Mouse (Mus musculus) hindbrain, postnatal 0 days (tissue): Measurements from ENCODE around the gene Tmem52b. TPM values are rescaled to one million over a fixed set of nuclear protein-coding genes. Genes with fewer than 3 reads are reported as not detected.

Experiments used
- ATAC-seq: fragments of 200-750 bp; cut with Nextera tagmentation; 2 replicates; pipeline ENCODE4 v1.8.0; 2017; ENCODE audit warnings: mild to moderate bottlenecking, moderate TSS enrichment, moderate library complexity
- DNase-seq: peaks from one replicate; pipeline ENCODE4 v3.0.0-alpha.2; 2015; ENCODE audit warnings: low spot score
- H3K27ac ChIP-seq: fragments of 300-500 bp; sonication (generic); 2 replicates; pipeline ENCODE4 v1.5.1; 2014; ENCODE audit warnings: mild to moderate bottlenecking
- H3K27me3 ChIP-seq: fragments of 300-500 bp; sonication (generic); 2 replicates; pipeline ENCODE4 v1.6.1; 2014; ENCODE audit warnings: low read length, mixed read lengths; ENCODE audit not compliant: insufficient read depth
- H3K36me3 ChIP-seq: fragments of 300-500 bp; sonication (generic); 2 replicates; pipeline ENCODE4 v1.6.1; 2014; ENCODE audit warnings: low read length, mixed read lengths; ENCODE audit not compliant: insufficient read depth
- H3K4me1 ChIP-seq: fragments of 300-500 bp; sonication (generic); 2 replicates; pipeline ENCODE4 v1.6.1; 2014; ENCODE audit warnings: antibody characterized with exemption, low read length, mixed read lengths; ENCODE audit not compliant: insufficient read depth
- H3K4me2 ChIP-seq: fragments of 300-500 bp; sonication (generic); 2 replicates; pipeline ENCODE4 v1.6.1; 2014; ENCODE audit warnings: low read depth, mild to moderate bottlenecking, low read length, moderate library complexity, mixed read lengths
- H3K4me3 ChIP-seq: fragments of 300-500 bp; sonication (generic); 2 replicates; pipeline ENCODE4 v1.5.1; 2014; ENCODE audit warnings: low read length
- H3K9ac ChIP-seq: fragments of 300-500 bp; sonication (generic); replicated peaks from 2 replicates; pipeline ENCODE4 v1.6.1; 2014; ENCODE audit warnings: mild to moderate bottlenecking, low read length, moderate library complexity, mixed read lengths
- H3K9me3 ChIP-seq: fragments of 300-500 bp; sonication (generic); 2 replicates; pipeline ENCODE4 v1.6.1; 2016; ENCODE audit warnings: low read length, mixed read lengths
- CTCF ChIP-seq: IDR thresholded peaks from 2 replicates; pipeline ENCODE4 v1.5.1; 2016; ENCODE audit warnings: antibody characterized with exemption, control low read depth, low read depth
- WGBS: fragments of 180-500 bp; shearing (Covaris S2); extraction: QIAGEN DNeasy Blood & Tissue Kit; methylation state at CpG from one replicate; pipeline ENCODE4 v1.1.7; 2014; 5-methylcytosine and 5-hydroxymethylcytosine counted together
- polyA plus RNA-seq: library from polyadenylated mRNA; unstranded; fragments of >200 nt; fragmentation: Nextera tagmentation; extraction: Ambion mirVana; gene quantifications from 2 replicates; pipeline ENCODE4 v1.2.1, GENCODE M21; 2015
- total RNA-seq: library from RNA; depleted of rRNA; stranded (reverse); fragments of >200 nt; gene quantifications from 2 replicates; pipeline ENCODE4 v1.2.3, GENCODE M21; 2014

Tmem52b gene
- total and polyA plus RNA-seq, 2 experiments from 2014 or later, result 0.05 TPM; not detected in 1

DNA sequence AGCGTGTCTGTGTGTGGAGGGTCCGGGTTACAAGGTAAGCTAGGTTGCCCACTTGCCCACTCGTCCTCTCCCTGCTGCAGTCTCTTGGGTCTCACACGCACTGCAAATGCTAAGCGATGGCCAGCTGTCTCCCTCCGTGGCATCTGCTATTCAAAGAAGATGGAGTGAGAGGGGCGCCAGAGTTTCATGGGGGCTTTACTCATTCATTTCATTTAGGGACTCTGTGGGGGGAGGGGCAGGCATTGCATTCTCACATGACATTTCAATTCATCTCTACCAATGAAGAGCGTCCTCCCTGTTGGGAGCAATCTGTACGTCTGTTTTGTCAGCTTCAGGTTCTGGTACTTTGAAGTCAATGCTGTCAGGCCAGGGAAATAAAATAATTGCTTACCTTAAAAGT lies 29.6 kb downstream of the Tmem52b start:
- no peak for ATAC-seq
- Histone ChIP-seq H3K27me3 (no peaks in the 10 kb centered on the region), H3K9me3 (no peaks in the 10 kb centered on the region), H3K27ac (no peak overlapping the region), H3K9ac (no peak overlapping the region), H3K4me3 (no peak overlapping the region), H3K36me3 (peaks cover 41% of the 10 kb centered on the region), H3K4me1 (no peaks in the 10 kb centered on the region), H3K4me2 (no peak overlapping the region)
- DNase-seq, result no peak
- WGBS, result 39% methylated on average over 9 of the region's 9 CpGs
- TF ChIP-seq CTCF, result no peak

DNA sequence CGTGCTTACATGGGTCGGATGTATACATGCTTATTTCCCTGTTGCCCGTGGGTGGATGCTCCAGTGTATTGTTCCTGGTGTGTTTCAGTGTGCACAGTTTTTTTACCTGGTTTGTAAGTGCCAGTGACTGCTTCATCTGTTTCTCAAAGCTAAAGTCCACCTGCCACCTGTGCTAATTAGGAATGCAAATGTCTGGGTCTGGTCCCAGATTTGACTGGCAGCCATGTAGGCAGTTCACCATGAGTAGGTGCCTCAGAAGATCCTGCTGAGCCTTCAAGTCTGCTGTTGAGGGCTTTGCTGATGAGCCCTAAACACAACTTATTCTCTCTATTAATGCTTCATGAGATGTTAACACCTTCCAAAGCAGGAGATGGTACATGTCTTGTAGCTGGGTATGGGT lies 30.2 kb downstream of the Tmem52b start:
- no peaks in the 10 kb centered on the region for H3K27me3 ChIP-seq
- no peaks in the 10 kb centered on the region for H3K9me3 ChIP-seq
- peaks cover 41% of the 10 kb centered on the region for H3K36me3 ChIP-seq
- no peak overlapping the region for H3K4me2 ChIP-seq
- peak overlapping the region; percentile 62; the same call in 1 of the 2 replicates for H3K27ac ChIP-seq
- H3K4me3 ChIP-seq, result no peak overlapping the region
- no peak for TF ChIP-seq CTCF
- no peak for DNase-seq
- no peak overlapping the region for H3K9ac ChIP-seq
- H3K4me1 ChIP-seq, result no peaks in the 10 kb centered on the region
- no peak for ATAC-seq
- 89% methylated on average over 3 of the region's 3 CpGs for WGBS

DNA sequence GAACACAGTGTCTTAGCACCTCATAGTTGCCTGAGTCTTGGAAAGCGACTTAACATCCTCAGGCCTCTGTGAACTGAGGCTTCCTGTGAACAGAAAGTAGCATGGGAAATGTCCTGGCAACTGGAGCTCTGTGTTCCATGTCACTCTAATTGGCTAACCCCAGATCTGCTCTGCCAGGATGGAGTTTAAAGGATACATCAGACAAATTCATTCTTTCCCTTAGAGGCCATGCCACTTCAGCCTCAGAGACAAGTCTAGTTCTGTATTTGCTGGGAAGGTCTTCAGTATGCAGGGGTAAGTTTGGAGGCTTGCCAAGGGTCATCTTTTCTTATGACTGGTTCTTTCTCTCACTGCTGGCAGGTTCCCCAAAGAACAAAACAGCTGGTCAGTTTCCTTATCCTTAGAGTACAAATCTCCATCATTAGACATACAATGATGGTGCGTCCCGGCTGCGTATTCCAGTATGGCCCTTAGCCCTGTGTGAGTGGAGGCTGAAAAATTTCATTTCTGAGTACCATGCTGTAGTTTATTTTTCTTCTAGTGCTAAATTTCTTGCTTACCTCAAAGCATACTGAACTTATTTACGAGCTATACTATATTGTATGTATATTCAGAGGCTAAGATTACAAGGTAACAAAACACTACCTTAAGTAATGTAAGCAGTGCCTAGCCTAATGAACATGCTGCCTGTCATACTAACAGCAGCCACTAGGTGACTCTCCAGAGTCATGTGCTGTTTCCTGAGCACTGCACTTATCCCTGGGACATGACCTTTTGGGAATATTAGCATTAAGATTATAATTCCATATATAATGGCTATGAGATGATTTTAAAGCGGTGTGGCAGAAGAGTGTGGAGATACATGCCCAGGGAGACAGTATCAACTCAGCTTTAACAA lies 31.6 kb downstream of the Tmem52b start:
- H3K4me2 ChIP-seq, result no peak overlapping the region
- no peaks in the 10 kb centered on the region for H3K27me3 ChIP-seq
- H3K9me3 ChIP-seq, result no peaks in the 10 kb centered on the region
- no peak overlapping the region for H3K9ac ChIP-seq
- no peak overlapping the region for H3K4me3 ChIP-seq
- ATAC-seq, result peak; percentile 84
- peak; percentile 97 for TF ChIP-seq CTCF
- peaks cover 27% of the 10 kb centered on the region for H3K36me3 ChIP-seq
- DNase-seq, result peak; percentile 85
- H3K4me1 ChIP-seq, result no peaks in the 10 kb centered on the region
- peak overlapping the region; percentile 62; the same call in 1 of the 2 replicates for H3K27ac ChIP-seq
- WGBS, result 45% methylated on average over 6 of the region's 6 CpGs

DNA sequence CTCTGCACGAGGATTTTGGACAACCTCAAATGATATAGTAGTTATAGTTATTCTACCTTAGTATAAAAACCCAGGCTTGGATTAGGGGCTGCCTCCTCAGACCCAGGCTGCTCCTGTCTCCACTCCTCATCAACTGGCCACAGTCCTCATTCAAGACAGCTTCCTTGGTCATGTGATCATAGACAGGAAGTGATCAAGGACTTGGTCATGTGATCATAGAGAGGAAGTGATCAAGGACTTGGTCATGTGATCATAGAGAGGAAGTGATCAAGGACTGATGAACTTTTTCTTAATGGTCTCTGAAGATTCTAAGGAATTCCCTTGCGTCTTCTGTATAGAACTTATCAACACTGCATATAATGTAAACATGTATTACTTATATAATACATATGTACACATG lies 34.9 kb downstream of the Tmem52b start:
- H3K4me1 ChIP-seq, result no peaks in the 10 kb centered on the region
- DNase-seq (no peak), ATAC-seq (no peak)
- 81% methylated on average over 2 of the region's 2 CpGs for whole genome bisulfite sequencing
- TF ChIP-seq CTCF, result no peak
- H3K9ac ChIP-seq, result no peak overlapping the region
- no peak overlapping the region for H3K4me2 ChIP-seq
- no peak overlapping the region for H3K4me3 ChIP-seq
- H3K9me3 ChIP-seq, result no peaks in the 10 kb centered on the region
- H3K27me3 ChIP-seq, result no peaks in the 10 kb centered on the region
- H3K27ac ChIP-seq, result no peak overlapping the region
- H3K36me3 ChIP-seq, result no peaks in the 10 kb centered on the region

DNA sequence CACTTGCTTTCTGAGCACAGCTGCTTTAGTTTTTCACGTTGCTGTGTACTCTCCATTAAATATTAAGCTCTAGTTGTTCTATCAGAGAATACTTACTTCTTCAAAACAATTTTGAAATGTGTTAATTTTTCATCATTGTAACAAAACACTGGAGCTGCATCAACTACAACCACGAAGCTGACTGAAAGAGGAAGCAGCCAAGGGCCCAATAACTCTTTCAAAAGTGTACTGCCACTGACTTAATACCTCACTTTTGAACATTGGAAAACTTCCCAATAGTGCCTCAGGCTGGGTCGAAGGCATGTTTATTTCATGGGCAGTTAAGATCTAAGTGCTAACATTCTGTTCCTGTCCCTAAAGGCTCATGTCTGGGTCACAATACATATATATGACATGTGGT lies 35.7 kb downstream of the Tmem52b start:
- ATAC-seq, result no peak
- H3K27ac ChIP-seq, result no peak overlapping the region
- no peak for DNase-seq
- H3K4me3 ChIP-seq, result no peak overlapping the region
- H3K9ac ChIP-seq, result no peak overlapping the region
- WGBS, result 73% methylated on average over 3 of the region's 3 CpGs
- no peaks in the 10 kb centered on the region for H3K36me3 ChIP-seq
- no peaks in the 10 kb centered on the region for H3K27me3 ChIP-seq
- no peaks in the 10 kb centered on the region for H3K4me1 ChIP-seq
- H3K4me2 ChIP-seq, result no peak overlapping the region
- no peak for TF ChIP-seq CTCF
- H3K9me3 ChIP-seq, result no peaks in the 10 kb centered on the region

DNA sequence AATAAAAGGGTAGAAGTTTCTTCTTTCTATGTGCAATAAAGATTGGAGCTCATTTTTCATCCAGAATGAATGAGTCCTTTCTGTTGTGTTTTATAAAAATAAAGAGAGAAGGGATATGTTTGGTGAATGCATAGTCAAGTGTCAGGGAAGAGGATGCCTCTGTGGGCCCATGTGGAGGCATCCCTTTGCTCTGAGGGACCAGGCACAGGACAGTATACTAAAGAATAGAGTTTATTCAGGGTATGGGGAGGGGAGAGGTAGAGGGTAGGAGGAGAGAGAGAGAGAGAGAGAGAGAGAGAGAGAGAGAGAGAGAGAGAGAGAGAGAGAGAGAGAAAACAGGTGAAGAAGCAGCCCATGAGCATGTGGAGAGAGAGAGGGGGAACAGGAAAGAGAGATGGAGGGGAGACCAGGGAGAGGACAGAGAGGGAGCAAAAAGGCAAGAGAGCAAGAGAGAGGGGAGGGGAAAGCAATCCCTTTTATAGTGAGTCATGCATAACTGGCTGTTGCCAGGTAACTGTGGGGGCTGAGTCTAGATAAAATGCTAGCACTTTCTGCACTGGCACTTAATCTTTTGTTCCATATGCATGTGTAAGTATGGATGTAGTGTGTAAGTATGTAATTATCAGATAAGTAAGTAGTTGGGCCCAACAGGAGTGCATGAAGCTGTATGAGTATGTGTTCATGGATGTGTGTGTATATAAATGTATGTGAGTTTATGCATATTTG lies 45.1 kb downstream of the Tmem52b start:
- H3K27me3 ChIP-seq, result no peaks in the 10 kb centered on the region
- peak; percentile 66 for ATAC-seq
- H3K9me3 ChIP-seq, result no peaks in the 10 kb centered on the region
- H3K4me2 ChIP-seq, result no peak overlapping the region
- no peak for TF ChIP-seq CTCF
- no peak for DNase-seq
- H3K4me3 ChIP-seq, result no peak overlapping the region
- H3K36me3 ChIP-seq, result no peaks in the 10 kb centered on the region
- H3K4me1 ChIP-seq, result no peaks in the 10 kb centered on the region
- H3K27ac ChIP-seq, result no peak overlapping the region
- H3K9ac ChIP-seq, result no peak overlapping the region
